Mouse (Mus musculus) adrenal gland, adult 2 months (tissue): Measurements from ENCODE around the gene Emp3. TPM values are rescaled to one million over a fixed set of nuclear protein-coding genes. Genes with fewer than 3 reads are reported as not detected.
"Not testable (repeated sequence)": the region's sequence is repeated elsewhere in the genome, so short reads cannot be mapped to it uniquely, and the experiment has no call there.

Source experiments
- DNase-seq: peaks from one replicate; pipeline ENCODE4 v3.0.0; 2021
- polyA plus RNA-seq: library from polyadenylated mRNA; depleted of rRNA; stranded (reverse); fragments of >200 nt; gene quantifications from 2 replicates; pipeline ENCODE4 v1.2.3, GENCODE M21; 2012
- total RNA-seq, 2 experiments: library from RNA; stranded (reverse); gene quantifications; 2 replicates each; pipeline ENCODE4 v1.2.3; 2021

Emp3 gene
- total and polyA plus RNA-seq, 3 experiments: 327 to 855 (median 620) TPM

DNA sequence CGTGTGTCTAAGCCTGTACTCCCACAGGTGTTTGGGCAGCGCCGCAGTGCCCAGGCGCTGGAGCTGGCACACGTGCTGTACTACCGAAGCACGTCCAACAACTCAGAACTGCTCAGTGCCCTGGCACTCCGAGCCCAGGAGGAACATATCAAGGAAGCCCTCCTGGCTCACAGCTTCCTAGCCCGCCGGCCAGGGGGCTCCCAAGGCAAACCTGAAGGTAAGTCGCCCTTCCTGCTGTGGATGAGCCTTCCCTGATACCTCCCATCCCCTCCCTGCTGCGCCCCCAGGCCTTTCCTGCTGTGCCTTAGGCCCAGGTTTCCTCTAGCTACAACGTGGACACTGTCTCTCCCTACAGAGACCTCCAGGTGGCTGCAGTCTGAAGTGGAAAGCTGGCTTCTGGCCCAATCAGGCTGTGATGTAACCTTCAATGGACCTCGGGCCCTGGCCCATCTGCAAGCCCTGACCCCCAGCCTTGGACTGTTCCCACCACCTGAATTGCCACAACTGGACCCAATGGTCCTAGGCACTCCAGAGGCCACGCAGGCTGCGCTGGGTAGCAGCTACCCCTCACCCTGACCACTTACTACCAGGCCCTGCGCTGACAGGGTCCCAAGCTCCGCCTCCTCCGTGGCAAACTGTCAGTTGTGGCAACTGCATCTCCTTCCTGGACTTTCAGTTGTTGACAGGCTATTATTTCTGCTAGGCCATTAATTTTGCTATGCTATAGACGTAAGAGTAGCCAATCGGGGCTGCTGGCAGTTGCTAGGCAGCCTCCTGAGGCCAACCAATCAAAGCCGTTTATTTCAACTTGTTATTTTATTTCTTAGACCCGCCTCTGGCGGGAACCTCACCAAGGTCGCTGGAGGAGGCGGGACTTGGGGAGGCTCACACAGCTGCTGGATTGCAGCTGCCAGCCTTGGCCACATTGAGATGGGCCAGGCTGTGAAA, 4.9 kb downstream of the Emp3 start:
- peak; percentile 93 for DNase-seq

GRCm38 (mm10) chr7:45915011-45915410, 6.2 kb downstream of the Emp3 start:
- peak; percentile 38 for DNase-seq

- DNase-seq: no peak
Observed at GRCm38 (mm10) chr7:45914067-45914466, 7.1 kb downstream of the Emp3 start.

DNA sequence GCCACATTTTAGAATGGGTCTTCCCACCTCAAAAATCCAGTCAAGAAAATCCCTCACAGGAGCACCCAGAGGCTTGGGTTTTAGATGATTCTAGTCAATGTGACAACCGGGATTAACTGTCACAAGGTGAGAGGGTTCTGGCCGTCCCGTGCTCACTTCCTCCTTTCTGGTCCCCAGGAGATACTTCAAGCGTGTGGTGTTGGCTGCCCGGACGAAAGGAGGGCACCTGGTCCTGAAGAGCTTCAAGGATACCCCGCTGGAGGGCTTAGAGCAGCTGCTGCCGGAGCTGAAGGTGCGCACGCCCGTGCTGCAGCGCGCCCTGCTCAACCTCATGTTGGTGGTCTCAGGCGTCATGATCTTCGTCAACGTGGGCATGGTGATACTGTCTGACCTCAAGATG, 12.1 kb downstream of the Emp3 start:
- no peak for DNase-seq

DNA sequence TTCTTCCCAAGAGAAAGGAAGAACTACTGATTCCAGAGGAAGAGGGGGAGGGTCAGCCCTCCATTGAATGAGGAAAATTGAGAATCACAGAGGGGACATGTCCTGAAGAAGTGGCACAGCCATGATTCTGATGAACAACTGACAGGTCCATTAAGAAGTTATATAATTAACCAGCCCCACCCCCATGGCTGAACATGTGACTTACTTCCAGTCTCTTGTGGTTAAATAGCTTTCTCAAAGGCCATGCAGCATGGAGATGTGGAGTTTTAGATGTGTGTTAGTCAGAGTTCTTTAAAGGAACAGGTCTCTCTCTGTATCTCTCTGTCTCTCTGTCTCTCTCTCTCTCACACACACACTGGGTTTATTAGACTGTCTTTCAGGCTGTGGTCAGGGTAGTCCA, 12.8 kb downstream of the Emp3 start:
- DNase-seq: no peak

GRCm38 (mm10) chr7:45906622-45907021, 14.6 kb downstream of the Emp3 start:
- DNase-seq: no peak

- no peak for DNase-seq
Observed at GRCm38 (mm10) chr7:45902481-45903002, 18.7 kb downstream of the Emp3 start.

DNA sequence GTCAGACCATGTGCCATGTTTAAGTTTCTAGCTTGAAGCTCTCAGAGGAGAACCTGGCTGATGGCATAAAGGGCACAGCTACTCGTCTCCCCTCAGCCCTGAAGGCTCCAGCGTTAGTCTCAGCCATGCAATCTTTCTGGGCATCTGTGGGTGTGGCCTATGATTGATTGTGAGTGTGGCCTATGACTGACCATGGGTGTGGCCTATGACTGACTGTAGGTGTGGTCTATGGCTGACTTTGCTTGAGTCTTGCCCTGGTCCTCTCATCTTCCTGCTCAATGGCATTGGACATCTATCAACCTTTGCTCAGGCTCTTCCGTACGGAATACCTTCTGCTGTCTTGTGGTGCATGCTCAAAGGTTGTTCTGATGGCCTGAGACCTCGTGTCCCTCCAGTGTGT, 19.6 kb downstream of the Emp3 start:
- peak; percentile 61 for DNase-seq

DNA sequence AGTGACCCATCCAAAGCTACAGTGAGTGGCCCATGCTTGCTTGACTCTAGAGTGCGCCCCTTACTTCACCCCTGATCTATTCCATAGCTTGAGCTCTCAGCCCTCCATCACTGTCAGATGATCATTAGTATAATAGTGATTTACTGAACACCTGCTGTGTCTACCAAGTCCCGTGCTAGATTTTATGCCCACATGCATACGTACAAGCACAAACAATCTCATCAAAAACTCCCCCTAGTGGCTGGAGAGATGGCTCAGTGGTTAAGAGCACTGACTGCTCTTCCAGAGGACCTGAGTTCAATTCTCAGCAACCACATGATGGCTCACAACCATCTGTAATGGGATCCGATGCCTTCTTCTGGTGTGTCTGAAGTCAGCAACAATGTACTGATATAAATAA, 23.1 kb downstream of the Emp3 start:
- not testable (repeated sequence) for DNase-seq

GRCm38 (mm10) chr7:45897258-45897757, 23.9 kb downstream of the Emp3 start:
- peak; percentile 77 for DNase-seq

- DNase-seq: peak; percentile 97
Observed at GRCm38 (mm10) chr7:45896517-45897257, 24.5 kb downstream of the Emp3 start, which contains the start of the genes Syngr4 and Tmem143. Syngr4 (minus strand) TSS chr7:45896714. Tmem143 (plus strand) TSS chr7:45896941.

- no peak for DNase-seq
Observed at GRCm38 (mm10) chr7:45895931-45896516, 25.2 kb downstream of the Emp3 start.

DNA sequence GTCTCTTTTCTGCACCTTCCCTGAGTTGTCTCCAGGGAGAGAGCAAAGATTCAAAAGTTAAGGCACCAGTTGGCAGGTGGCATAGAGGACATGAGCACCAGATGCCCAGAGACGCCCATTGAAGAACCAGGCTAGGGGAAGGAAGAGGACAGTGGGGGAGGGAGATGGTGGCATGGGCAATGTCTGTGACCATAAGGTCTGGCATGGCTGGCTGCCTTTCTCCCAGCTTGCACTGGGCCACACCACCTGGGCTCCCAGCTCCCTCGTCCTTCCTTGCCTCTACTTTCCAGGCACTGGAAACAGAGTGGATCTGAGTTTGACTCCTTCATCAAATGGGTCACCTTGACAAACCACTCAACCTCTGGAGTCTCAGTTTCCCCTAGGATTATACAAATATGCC, 28.6 kb downstream of the Emp3 start:
- no peak for DNase-seq

DNA sequence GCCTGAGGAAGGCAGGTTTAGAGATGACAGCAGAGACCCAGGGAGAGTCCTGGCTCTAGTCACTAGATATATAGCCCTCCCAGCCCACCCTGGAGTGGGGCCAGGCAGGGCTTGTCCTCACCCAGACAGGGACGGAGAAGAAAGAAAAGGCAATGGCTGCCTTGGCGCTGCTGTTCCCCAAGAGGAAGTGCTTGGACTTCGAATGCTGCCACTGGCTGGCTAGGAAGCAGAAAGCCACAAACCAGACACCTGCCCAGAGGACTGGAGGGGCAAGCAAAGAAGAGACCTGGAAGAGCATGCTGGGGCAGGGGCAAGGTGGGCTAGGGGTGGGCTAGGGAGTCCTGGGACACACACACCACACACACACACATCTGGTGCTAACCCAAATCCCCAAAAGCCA, 34.0 kb downstream of the Emp3 start:
- no peak for DNase-seq

DNA sequence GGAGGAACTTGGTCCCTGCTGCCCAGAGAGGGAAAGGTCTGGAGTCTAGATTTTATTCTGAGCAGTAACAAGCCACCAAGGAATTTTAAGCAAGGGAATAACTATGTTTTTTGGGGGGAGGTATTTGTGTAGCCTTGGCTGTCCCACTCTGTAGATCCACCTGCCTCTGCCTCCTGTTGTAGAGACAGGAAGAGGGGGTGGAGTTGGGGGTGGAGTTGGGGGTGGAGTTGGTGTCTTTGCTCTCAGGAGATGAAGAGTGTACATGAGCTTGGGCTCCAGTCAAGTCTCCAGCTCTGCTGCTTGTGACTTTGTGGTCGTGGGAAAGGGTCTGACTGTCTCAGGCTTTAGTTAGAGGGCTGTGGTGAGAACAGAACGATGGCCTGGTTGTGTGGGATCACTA, 40.2 kb downstream of the Emp3 start:
- DNase-seq: no peak

GRCm38 (mm10) chr7:45880531-45880930, 40.7 kb downstream of the Emp3 start:
- no peak for DNase-seq

GRCm38 (mm10) chr7:45878278-45878677, 42.9 kb downstream of the Emp3 start, which contains the start of gene Grin2d:
Grin2d (minus strand) TSS chr7:45878378.
- DNase-seq: not testable (repeated sequence)

DNA sequence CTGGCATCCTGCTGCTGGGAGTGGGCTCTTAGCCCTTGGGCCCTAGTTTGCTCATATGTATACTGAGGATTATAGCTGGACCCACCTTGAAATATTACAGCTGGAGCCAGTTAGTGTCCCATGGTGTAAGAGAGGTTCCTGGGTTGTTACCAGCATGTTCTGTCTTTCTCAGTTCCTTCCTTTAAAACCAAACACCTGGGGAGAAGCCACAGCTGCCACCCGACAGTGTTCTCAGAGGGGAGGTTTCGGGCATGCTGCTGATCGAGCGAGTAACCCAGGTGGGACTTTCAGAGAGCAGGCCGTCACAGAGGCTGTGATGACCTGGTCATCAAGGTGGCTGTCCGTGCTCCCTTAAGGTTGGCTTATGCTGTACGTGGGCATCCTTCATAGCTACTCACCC, 44.3 kb downstream of the Emp3 start:
- no peak for DNase-seq

GRCm38 (mm10) chr7:45873061-45873947, 47.9 kb downstream of the Emp3 start:
- DNase-seq: peak; percentile 85

- DNase-seq: peak; percentile 91
Observed at GRCm38 (mm10) chr7:45872624-45873023, 48.6 kb downstream of the Emp3 start, which contains the start of gene Kdelr1. Kdelr1 (plus strand) TSS chr7:45872772.
